Mouse (Mus musculus): Measurements from ENCODE around the gene 4930556J24Rik. TPM values are rescaled to one million over a fixed set of nuclear protein-coding genes. Genes with fewer than 3 reads are reported as not detected.
"Not testable (repeated sequence)": the region's sequence is repeated elsewhere in the genome, so short reads cannot be mapped to it uniquely, and the experiment has no call there.

The 4930556J24Rik gene
- polyA plus RNA-seq, 1 experiment = 0.06 TPM

DNA sequence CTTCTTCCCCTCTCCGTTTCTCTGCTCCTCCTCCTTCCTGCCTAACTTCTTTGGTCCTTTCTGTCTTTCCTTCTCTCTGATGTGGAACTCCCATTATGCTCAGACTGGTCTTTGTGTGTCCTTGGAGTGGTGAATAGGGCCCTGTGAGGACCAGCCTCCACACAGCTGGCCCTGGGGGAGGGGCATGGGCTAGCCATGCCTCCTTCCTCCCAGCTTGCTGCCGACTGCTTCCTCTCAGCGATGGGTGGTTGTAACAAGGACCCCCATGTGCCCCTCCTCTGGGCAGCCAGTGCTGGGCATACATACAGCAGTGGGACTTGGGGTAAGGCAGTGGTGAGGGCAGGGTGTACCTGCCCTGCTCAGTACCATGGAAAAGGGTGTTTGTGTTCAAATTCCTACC, 2.3 kb downstream of the 4930556J24Rik start:
- DNase-seq (ENCODE audit: extremely low spot score in 1 of 2, low spot score in 1 of 2) = no peak

GRCm38 (mm10) chr11:3973081-3973480, 3.5 kb downstream of the 4930556J24Rik start:
- DNase-seq (ENCODE audit: extremely low spot score in 1 of 2, low spot score in 1 of 2) = no peak

DNA sequence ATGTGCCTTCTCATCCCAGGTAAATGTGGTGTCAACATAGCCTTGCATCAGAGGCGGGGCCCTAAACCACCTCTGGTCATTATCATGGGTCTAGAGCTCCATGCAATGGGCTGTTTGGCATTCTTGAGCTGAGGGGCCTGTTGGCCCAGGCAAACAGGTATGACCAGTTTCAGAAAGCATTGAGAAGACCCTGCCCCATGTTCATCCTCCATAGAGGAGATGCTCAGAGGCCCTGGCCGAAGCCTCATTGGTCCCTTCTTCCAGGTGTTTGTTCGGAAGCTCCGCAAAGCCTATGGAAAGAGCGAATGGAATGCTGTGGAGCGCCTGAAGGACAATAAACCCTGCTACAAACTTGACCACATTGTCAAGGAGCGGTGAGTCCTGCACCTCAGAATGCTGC, 6.2 kb downstream of the 4930556J24Rik start:
- no peak for DNase-seq (ENCODE audit: extremely low spot score in 1 of 2, low spot score in 1 of 2)

- DNase-seq (ENCODE audit: extremely low spot score in 1 of 2, low spot score in 1 of 2) = peak in 1 of 2 experiments; percentile 29
Measured at GRCm38 (mm10) chr11:3969837-3970236, 6.7 kb downstream of the 4930556J24Rik start.

GRCm38 (mm10) chr11:3964416-3965172, 12.0 kb downstream of the 4930556J24Rik start:
- no peak for DNase-seq (ENCODE audit: extremely low spot score in 1 of 2, low spot score in 1 of 2)

GRCm38 (mm10) chr11:3963610-3964415, 12.8 kb downstream of the 4930556J24Rik start, which contains the start of gene Pes1:
TSS of gene Pes1 (plus strand) at chr11:3963975.
- DNase-seq (ENCODE audit: extremely low spot score in 1 of 2, low spot score in 1 of 2) = peak; percentile 69 to 91

DNA sequence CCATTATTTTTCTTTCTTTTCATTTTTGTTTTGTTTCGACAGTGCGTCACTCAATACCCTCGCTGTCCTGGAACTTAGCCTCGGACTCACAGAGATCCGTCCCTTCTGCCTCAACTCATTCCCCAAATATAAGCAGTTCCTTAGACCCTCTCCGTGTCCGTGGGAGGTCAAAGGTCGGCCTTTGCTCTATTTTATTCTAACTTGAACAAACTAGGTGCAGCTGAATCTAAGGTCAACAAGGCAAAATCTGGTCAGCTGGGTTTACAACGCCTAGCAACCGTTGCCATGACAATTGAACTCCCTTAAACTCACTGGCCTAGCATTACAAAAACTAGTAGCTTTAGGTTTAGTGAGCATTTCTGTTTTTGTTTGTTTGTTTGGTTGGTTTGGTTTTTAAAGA, 13.4 kb downstream of the 4930556J24Rik start:
- DNase-seq (ENCODE audit: extremely low spot score in 1 of 2, low spot score in 1 of 2) = no peak

- no peak for DNase-seq (ENCODE audit: extremely low spot score in 1 of 2, low spot score in 1 of 2)
Measured at GRCm38 (mm10) chr11:3961761-3962160, 14.8 kb downstream of the 4930556J24Rik start.

GRCm38 (mm10) chr11:3960901-3961300, 15.7 kb downstream of the 4930556J24Rik start:
- no peak for DNase-seq (ENCODE audit: extremely low spot score in 1 of 2, low spot score in 1 of 2)

DNA sequence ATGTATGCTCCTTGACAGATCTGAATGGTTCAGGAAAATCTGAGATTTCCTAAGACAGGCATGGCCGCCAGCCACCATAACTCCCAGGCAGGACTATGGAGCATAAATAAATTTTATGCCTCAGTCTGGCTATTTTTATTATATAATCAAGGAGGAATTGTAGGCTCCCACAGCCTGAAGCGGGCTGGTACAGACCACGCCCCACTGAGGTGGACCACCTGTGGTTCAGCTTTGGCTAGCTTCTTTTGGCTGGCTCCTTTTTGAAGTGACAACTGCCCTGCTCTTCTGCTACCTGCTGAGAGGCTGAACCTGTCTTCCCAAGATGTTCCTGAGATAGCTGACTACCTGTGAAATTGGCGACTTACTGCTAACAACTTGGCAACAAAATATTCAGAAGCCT, 21.2 kb downstream of the 4930556J24Rik start:
- DNase-seq (ENCODE audit: extremely low spot score in 1 of 2, low spot score in 1 of 2) = not testable (repeated sequence)

- not testable (repeated sequence) for DNase-seq (ENCODE audit: extremely low spot score in 1 of 2, low spot score in 1 of 2)
Measured at GRCm38 (mm10) chr11:3954876-3955275, 21.7 kb downstream of the 4930556J24Rik start.

DNA sequence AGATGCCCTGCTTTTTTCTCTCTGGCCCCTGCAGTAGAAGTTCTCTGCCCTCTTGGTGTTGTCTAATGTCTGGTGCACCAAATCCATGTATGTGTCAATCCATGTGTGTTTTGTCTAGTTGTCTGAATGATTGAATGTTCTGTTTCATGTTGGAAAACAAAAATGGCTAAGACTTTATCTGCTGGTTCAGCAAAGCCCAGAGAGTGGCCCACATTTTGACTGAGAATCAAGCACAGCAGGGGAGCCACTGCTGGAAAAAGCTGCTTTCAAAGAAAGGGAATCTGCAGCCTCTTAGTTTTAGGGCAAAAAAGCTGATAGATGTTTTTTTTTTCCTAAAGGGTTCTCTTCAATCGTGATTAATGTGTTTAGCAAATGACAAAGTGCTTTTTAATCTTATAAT, 30.2 kb downstream of the 4930556J24Rik start:
- DNase-seq (ENCODE audit: extremely low spot score in 1 of 2, low spot score in 1 of 2) = no peak

GRCm38 (mm10) chr11:3941371-3941770, 35.2 kb downstream of the 4930556J24Rik start:
- no peak for DNase-seq (ENCODE audit: extremely low spot score in 1 of 2, low spot score in 1 of 2)

DNA sequence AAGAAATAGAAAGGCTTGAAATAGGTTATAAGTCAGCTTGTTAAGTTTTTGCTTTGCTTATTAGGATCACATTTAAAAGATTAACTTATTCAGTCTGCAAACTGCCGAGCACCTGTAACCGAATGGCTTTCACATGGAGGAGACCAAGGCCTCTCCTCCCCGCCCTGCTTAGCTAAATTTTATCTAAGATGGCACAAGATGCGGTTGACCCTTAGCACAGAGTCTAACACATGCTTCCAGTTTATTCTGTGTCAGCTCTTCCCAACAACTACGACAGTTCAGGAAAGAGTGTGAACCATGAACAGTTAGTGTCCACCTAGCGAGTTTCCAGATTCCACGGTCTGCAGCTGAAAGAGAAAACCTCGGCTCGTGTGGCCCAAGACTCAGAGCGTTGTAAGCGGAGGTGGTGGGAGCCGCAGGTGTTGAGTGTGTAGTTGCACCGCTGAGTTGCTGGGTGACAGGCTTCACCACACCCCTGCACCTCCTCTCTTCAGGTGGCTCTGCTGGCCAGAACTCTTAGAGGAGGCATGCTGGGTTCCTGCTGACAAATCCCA, 39.2 kb downstream of the 4930556J24Rik start:
- DNase-seq (ENCODE audit: extremely low spot score in 1 of 2, low spot score in 1 of 2) = no peak

DNA sequence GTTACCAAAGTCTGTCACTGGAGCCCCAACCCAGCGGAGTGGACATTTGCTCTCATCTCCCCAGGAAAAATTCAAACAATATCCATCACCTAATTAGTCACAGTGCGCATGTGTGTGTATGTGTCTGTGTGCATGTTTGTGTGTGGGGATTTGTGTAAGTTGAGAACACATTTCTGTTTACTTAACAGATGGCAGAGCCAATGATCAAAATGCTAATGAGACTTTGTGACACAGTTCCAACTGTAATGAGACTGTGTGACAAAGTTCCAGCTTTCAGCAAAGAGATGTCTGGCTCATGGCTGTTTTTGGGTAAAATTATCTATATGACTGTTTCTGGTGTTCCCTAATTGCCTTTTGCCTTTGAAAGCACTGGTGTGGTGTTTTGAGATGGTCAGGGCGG, 40.3 kb downstream of the 4930556J24Rik start:
- no peak for DNase-seq (ENCODE audit: extremely low spot score in 1 of 2, low spot score in 1 of 2)

DNA sequence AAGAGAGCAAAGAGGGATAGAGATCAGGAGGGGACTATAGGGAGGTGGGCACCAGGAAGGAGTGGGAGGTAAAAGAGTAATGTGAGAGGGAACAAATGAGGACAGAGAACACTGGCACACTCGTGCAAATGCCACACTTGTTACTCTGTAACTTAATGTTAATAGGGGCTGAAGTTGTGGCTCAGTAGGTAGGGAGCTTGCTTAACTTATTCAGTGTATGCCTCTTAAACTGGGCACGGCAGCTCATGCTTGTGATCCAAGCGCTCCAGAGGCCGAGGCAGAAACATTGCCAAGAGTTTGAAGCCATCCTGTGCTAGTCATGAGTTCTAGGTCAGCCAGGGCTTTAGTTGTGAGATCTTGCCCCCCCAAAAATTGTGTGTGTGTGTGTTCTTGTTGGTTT, 41.4 kb downstream of the 4930556J24Rik start:
- no peak for DNase-seq (ENCODE audit: extremely low spot score in 1 of 2, low spot score in 1 of 2)

DNA sequence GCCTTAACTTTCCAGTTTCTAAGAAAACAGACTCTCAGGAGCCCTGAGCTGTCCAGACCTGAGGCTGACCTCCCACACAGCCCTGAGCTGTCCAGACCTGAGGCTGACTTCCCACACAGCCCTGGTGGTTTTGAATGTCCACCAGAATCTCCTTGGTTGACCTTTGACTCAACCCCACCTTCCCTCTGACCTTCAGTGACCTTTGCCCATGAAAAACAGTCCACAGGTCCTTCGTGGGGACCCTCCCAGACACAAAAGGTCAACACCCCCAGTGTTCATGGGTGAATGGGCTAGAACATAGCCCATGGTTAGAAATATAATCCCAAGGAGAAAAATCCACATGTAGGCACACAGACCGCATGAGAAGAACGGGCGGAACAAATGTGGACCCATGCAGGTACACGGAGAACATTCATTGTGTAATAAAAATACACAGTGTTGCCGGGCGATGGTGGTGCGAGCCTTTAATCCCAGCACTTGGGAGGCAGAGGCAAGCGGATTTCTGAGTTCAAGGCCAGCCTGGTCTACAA, 42.8 kb downstream of the 4930556J24Rik start:
- no peak for DNase-seq (ENCODE audit: extremely low spot score in 1 of 2, low spot score in 1 of 2)

DNA sequence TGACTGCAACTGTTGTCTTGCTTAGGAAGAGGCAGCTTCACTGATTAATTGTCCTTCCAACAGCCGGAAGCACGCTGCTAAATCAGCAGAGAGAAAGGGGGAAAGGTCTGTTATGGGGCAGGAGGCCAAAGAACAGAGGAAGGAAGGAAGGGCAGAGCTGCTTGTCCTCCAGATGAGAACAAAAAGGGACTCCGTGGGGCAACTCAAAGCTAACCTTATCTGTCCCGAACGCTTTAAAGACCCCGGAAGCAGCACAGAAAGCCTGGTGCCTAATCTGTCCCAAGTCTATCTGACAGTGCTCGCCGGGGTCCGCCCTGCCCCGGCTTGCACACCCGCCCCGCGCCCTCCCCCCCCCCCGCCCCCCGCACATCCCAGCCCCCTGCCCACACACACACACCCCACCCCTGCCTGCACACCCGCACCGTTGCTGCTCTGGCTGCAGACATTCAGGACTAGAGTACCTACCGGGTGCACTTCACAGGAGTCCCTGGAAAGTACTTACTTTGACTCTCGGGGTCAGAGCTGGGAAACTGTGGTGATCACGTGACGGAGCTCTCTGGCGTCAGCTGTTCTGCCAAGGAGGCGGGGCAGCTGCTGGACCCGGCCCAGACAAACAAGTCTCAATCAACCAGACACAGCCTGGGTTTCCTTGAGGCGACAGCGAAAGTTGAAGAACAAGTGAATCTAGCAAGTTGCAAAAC, 44.9 kb downstream of the 4930556J24Rik start, which contains the start of gene Tcn2:
Tcn2 (minus strand) TSS at position 649 of the 701 bp plus-strand sequence.
- DNase-seq (ENCODE audit: extremely low spot score in 1 of 2, low spot score in 1 of 2) = peak in 1 of 2 experiments; percentile 66

- no peak for DNase-seq (ENCODE audit: extremely low spot score in 1 of 2, low spot score in 1 of 2)
Measured at GRCm38 (mm10) chr11:3930931-3931330, 45.6 kb downstream of the 4930556J24Rik start.

- DNase-seq (ENCODE audit: extremely low spot score in 1 of 2, low spot score in 1 of 2) = no peak
Measured at GRCm38 (mm10) chr11:3930019-3930418, 46.6 kb downstream of the 4930556J24Rik start.
